Mouse (Mus musculus): ENCODE measurements around the gene Slc36a3.

GRCm38 (mm10) chr11:55099019-55099771 lies 52.3 kb downstream of the Slc36a3 start:
- no peak for TF ChIP-seq CTCF (IDR thresholded peaks at IDR 0.05; ENCODE audit: borderline replicate concordance, insufficient read depth, low read length)
- TF ChIP-seq POLR2A (IDR thresholded peaks at IDR 0.05; ENCODE audit: low read depth, low read length) = no peak

Data from embryonic fibroblast, embryonic 13.5 days (primary cell).